Mouse (Mus musculus): Measurements from ENCODE around the gene Cdc14a.

- TF ChIP-seq CTCF (IDR thresholded peaks at IDR 0.05; ENCODE audit: extremely low read depth, insufficient read depth, low read length) (no peak), POLR2A (IDR thresholded peaks at IDR 0.05; ENCODE audit: extremely low read depth, insufficient read depth, low read length) (no peak)
These were observed 112.0 kb downstream of the Cdc14a start for GRCm38 (mm10) chr3:116311838-116312237.
